Mouse (Mus musculus): ENCODE measurements at regions not wholly inside any gene's neighbourhood (a gene's known extent, or its start where the extent isn't known, plus 50 kb on each side); places are given as distances from the start of the nearest gene placed in this dataset.

- TF ChIP-seq CTCF (IDR thresholded peaks at IDR 0.05; ENCODE audit: borderline replicate concordance, extremely low read depth, insufficient read depth, insufficient read length) (no peak), POLR2A (IDR thresholded peaks at IDR 0.05; ENCODE audit: borderline replicate concordance, extremely low read depth, insufficient read depth, insufficient read length, poor library complexity, severe bottlenecking) (no peak)
Measured at GRCm38 (mm10) chr1:95962164-95962563, 294.8 kb upstream of the St8sia4 start.

Data from brain, embryonic 14.5 days (tissue).